Mouse (Mus musculus) embryonic fibroblast, embryonic 13.5 days (primary cell): Measurements from ENCODE around the gene Ednra.

Experiments
- CTCF ChIP-seq: IDR thresholded peaks from 2 replicates; pipeline ENCODE4 v1.5.1; 2011; ENCODE audit warnings: mild to moderate bottlenecking, control low read depth, low read length, moderate library complexity, borderline replicate concordance; ENCODE audit not compliant: insufficient read depth
- POLR2A ChIP-seq: IDR thresholded peaks from 2 replicates; pipeline ENCODE4 v1.6.1; 2011; ENCODE audit warnings: low read depth, mild to moderate bottlenecking, control low read depth, low read length, moderate library complexity

- TF ChIP-seq POLR2A = no peak
- TF ChIP-seq CTCF = no peak; the same call in 1 of the 2 replicates
Measured at GRCm38 (mm10) chr8:77617916-77618315, 106.3 kb downstream of the Ednra start.
